In the genomic region with DNA sequence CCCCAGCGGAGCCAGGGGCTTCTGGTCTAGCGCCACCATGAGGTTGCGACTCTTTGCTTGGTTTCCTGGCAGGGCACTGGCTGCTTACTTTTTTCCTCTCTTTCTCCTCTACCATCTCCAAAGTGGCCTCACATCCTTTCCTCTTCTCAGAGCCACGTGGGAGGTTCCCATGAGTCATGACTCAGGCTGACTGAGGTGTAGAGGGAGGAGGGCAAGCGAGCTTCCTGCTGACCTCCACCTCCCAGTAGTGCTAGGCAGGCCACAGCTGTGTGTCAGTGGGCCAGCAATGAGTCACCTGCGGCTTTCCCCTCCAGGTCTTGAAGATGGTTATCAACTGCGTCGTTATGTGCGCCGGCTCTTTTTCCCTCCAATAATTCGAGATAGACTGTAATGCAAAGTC, we compare ENCODE assay signal across 10 mouse cellular contexts.
DNase-seq lines count a peak whose midpoint lies in the region; ATAC-seq lines count a peak whose summit lies in the region.
"Had no signal": no experiment of that assay in that cellular context is flagged by ENCODE, and none has a peak within 500 bp of the region (broad histone marks: within the 10 kb centered on the region; RNA-seq: fewer than 3 reads in every experiment).

No protein-coding gene starts in this region.

- peak; percentile 78 for DNase-seq in heart, embryonic 10.5 days (ENCODE audit: low spot score)
- no peak for DNase-seq in heart, postnatal 36 days
- peak; percentile 46 for DNase-seq in thymus, postnatal 0 days (ENCODE audit: low spot score)
- DNase-seq in thymus, postnatal 10 days (ENCODE audit: low spot score in 2 of 2): no peak
- peak; percentile 89 for DNase-seq in induced T-regulatory cell, adult 2 months (ENCODE audit: low read depth)
- DNase-seq in telencephalon, adult 2 months (ENCODE audit: low read depth, low spot score): peak; percentile 32
- DNase-seq in midbrain, embryonic 14.5 days: no peak
- DNase-seq in cerebellum, adult 9-11 months: no peak
- DNase-seq: cerebellum, postnatal 36 days had no signal

- no peak overlapping the region for H3K4me2 ChIP-seq in midbrain, embryonic 14.5 days (ENCODE audit: low read length)
- H3K4me2 ChIP-seq: limb, embryonic 15.5 days had no signal

- WGBS in heart, embryonic 10.5 days: 65% methylated on average over 11 of the region's 11 CpGs
- WGBS in midbrain, embryonic 14.5 days: 89% methylated on average over 11 of the region's 11 CpGs

- no peak overlapping the region for H3K4me3 ChIP-seq in heart, embryonic 10.5 days
- no peak overlapping the region for H3K4me3 ChIP-seq in midbrain, embryonic 14.5 days (replicated peaks; ENCODE audit: low read depth, low read length)
- H3K4me3 ChIP-seq: limb, embryonic 15.5 days had no signal

- no peak for ATAC-seq in midbrain, embryonic 14.5 days (ENCODE audit: low FRiP score, low TSS enrichment)

- intact Hi-C loops in heart, postnatal 36 days (cut with DNase I): no loop called here

- no peaks in the 10 kb centered on the region for H3K36me3 ChIP-seq in heart, embryonic 10.5 days
- no peaks in the 10 kb centered on the region for H3K36me3 ChIP-seq in midbrain, embryonic 14.5 days (ENCODE audit: control insufficient read depth, insufficient read depth, low read length)
- H3K36me3 ChIP-seq: limb, embryonic 15.5 days had no signal

- H3K9me3 ChIP-seq in heart, embryonic 10.5 days: no peaks in the 10 kb centered on the region
- no peaks in the 10 kb centered on the region for H3K9me3 ChIP-seq in midbrain, embryonic 14.5 days (ENCODE audit: control insufficient read depth, low read length)
- H3K9me3 ChIP-seq: limb, embryonic 15.5 days had no signal

- peaks cover 58% of the 10 kb centered on the region for H3K4me1 ChIP-seq in heart, embryonic 10.5 days
- 0 out of 2 replicates have a peak, but pooled peaks cover 2% of the 10 kb centered on the region for H3K4me1 ChIP-seq in midbrain, embryonic 14.5 days (ENCODE audit: control insufficient read depth, insufficient read depth, low read length)

- H3K27me3 ChIP-seq in heart, embryonic 10.5 days (ENCODE audit: insufficient read depth, poor library complexity, severe bottlenecking): no peaks in the 10 kb centered on the region
- no peaks in the 10 kb centered on the region for H3K27me3 ChIP-seq in midbrain, embryonic 14.5 days (ENCODE audit: control insufficient read depth, insufficient read depth, low read length)
- H3K27me3 ChIP-seq: limb, embryonic 15.5 days had no signal

- H3K27ac ChIP-seq in heart, embryonic 10.5 days: 0 out of 2 replicates have a peak overlapping the region, but pooled peaks have one; percentile 37
- H3K27ac ChIP-seq in midbrain, embryonic 14.5 days (replicated peaks; ENCODE audit: low read depth, low read length): no peak overlapping the region
- H3K27ac ChIP-seq: limb, embryonic 15.5 days had no signal

- H3K9ac ChIP-seq in midbrain, embryonic 14.5 days (replicated peaks; ENCODE audit: low read length): no peak overlapping the region
- H3K9ac ChIP-seq: limb, embryonic 15.5 days had no signal

Comparison
In these comparisons a context has a peak if more than half of its experiments do, and no peak if none do; other contexts are left out.
1. DNase-seq: peak in heart, embryonic 10.5 days (single experiment), thymus, postnatal 0 days (single experiment), induced T-regulatory cell, adult 2 months (single experiment) and telencephalon, adult 2 months (single experiment); none in heart, postnatal 36 days (0 of 2), thymus, postnatal 10 days (0 of 2), midbrain, embryonic 14.5 days (single experiment) and cerebellum, adult 9-11 months (single experiment).